In genomic region chr14:121060484-121060883, GRCm38 (mm10) we compare ENCODE assay signal across 21 mouse cellular contexts. TPM values are rescaled to one million over a fixed set of nuclear protein-coding genes. Genes with fewer than 3 reads are reported as not detected.
DNase-seq lines count a peak whose midpoint lies in the region; ATAC-seq and TF ChIP-seq lines count a peak whose summit lies in the region.
"Had no signal": no experiment of that assay in that cellular context is flagged by ENCODE, and none has a peak within 500 bp of the region (broad histone marks: within the 10 kb centered on the region; RNA-seq: fewer than 3 reads in every experiment).

No protein-coding gene starts in this region.

- no peak for TF ChIP-seq POLR2A in CH12.LX (IDR thresholded peaks at IDR 0.05; ENCODE audit: low read depth, low read length)

- dilution Hi-C loops in CH12.LX (cut with MboI; ENCODE audit: extremely low pct_ligation_motif_present, extremely low pct_unique_long_range_greater_than_20kb, low sequenced_read_pairs) = no loop called here

- H3K27me3 ChIP-seq in forebrain, postnatal 0 days (ENCODE audit: insufficient read depth, low read length) = no peaks in the 10 kb centered on the region
- H3K27me3 ChIP-seq in forebrain, embryonic 10.5 days (ENCODE audit: poor library complexity, severe bottlenecking) = no peaks in the 10 kb centered on the region
- no peaks in the 10 kb centered on the region for H3K27me3 ChIP-seq in CH12.LX (replicated peaks)
- H3K27me3 ChIP-seq: embryonic facial prominence, embryonic 13.5 days; embryonic facial prominence, embryonic 15.5 days had no signal

- no peak overlapping the region for H3K4me3 ChIP-seq in forebrain, postnatal 0 days (ENCODE audit: low read depth, low read length)
- no peak overlapping the region for H3K4me3 ChIP-seq in forebrain, embryonic 10.5 days
- no peak overlapping the region for H3K4me3 ChIP-seq in CH12.LX (replicated peaks in 1 of 3; ENCODE audit: low read depth in 2 of 3, low read length in 2 of 3, poor library complexity in 1 of 3)
- H3K4me3 ChIP-seq: embryonic facial prominence, embryonic 13.5 days; embryonic facial prominence, embryonic 15.5 days; erythroblast, embryonic 14.5 days had no signal

- no peaks in the 10 kb centered on the region for H3K79me2 ChIP-seq in CH12.LX (replicated peaks; ENCODE audit: control insufficient read depth, extremely low read depth, insufficient read depth, poor library complexity, severe bottlenecking)

- WGBS in forebrain, postnatal 0 days = 53% methylated on average over 11 of the region's 11 CpGs
- WGBS in forebrain, embryonic 10.5 days = 78% methylated on average over 11 of the region's 11 CpGs

- 0 out of 2 replicates have a peak overlapping the region, but pooled peaks have one; percentile 40 for H3K27ac ChIP-seq in forebrain, postnatal 0 days (ENCODE audit: low read depth, low read length)
- no peak overlapping the region for H3K27ac ChIP-seq in forebrain, embryonic 10.5 days
- H3K27ac ChIP-seq in CH12.LX (ENCODE audit: insufficient read depth, low read depth) = no peak overlapping the region
- H3K27ac ChIP-seq: embryonic facial prominence, embryonic 13.5 days; embryonic facial prominence, embryonic 15.5 days had no signal

- peaks cover 27% of the 10 kb centered on the region for H3K4me1 ChIP-seq in forebrain, postnatal 0 days (ENCODE audit: insufficient read depth)
- peaks cover 89% of the 10 kb centered on the region for H3K4me1 ChIP-seq in forebrain, embryonic 10.5 days
- H3K4me1 ChIP-seq in CH12.LX (ENCODE audit: control insufficient read depth in 1 of 2, insufficient read depth in 2 of 2) = peaks cover 0 to 52% of the 10 kb centered on the region in 2 experiments; a peak in 3 of 4 replicates

- TF ChIP-seq EP300 in CH12.LX (IDR thresholded peaks at IDR 0.05; ENCODE audit: low read length) = 0 out of 2 replicates have a peak, but pooled peaks have one; percentile 21

- DNase-seq in forebrain, postnatal 0 days = no peak
- no peak for DNase-seq in forebrain, embryonic 10.5 days (ENCODE audit: extremely low spot score, low spot score)
- peak; percentile 54 for DNase-seq in CH12.LX (ENCODE audit: extremely low read depth)
- DNase-seq in kidney, postnatal 4 days = no peak
- no peak for DNase-seq in left cerebral cortex, adult 9 months (ENCODE audit: low spot score in 2 of 2)
- DNase-seq: adrenal gland, adult 2 months; adrenal gland, postnatal 10 days; adrenal gland, postnatal 25 days; B cell, adult 2 months; cerebellum, adult 11 months; cerebellum, adult 18-20 months; cerebellum, adult 8-10 months; cerebellum, adult 9-11 months; cerebellum, postnatal 14 days; cerebellum, postnatal 36 days; embryo, embryonic 11 days had no signal

- TF ChIP-seq CTCF in forebrain, postnatal 0 days (IDR thresholded peaks at IDR 0.05; ENCODE audit: low read depth) = no peak
- TF ChIP-seq CTCF in CH12.LX (conservative IDR thresholded peaks at IDR 0.05 in 1 of 2, IDR thresholded peaks at IDR 0.05 in 1 of 2; ENCODE audit: low read depth in 2 of 2, low read length in 2 of 2) = no peak

- no peaks in the 10 kb centered on the region for H3K9me3 ChIP-seq in forebrain, postnatal 0 days (ENCODE audit: low read length)
- H3K9me3 ChIP-seq in forebrain, embryonic 10.5 days = no peaks in the 10 kb centered on the region
- H3K9me3 ChIP-seq in CH12.LX (replicated peaks; ENCODE audit: low read length) = no peaks in the 10 kb centered on the region
- H3K9me3 ChIP-seq: embryonic facial prominence, embryonic 13.5 days; embryonic facial prominence, embryonic 15.5 days had no signal

- TF ChIP-seq RAD21 in CH12.LX (IDR thresholded peaks at IDR 0.05; ENCODE audit: low read depth, low read length) = no peak

- in situ Hi-C loops in CH12.LX (cut with MboI; ENCODE audit: low pct_ligation_motif_present, low pct_unique_long_range_greater_than_20kb, low sequenced_read_pairs) = no loop called here

- ATAC-seq in forebrain, postnatal 0 days = no peak
- ATAC-seq: CD4-positive, CD25-positive, alpha-beta regulatory T cell, adult 4 months; forebrain, embryonic 14.5 days had no signal

- H3K4me2 ChIP-seq in forebrain, postnatal 0 days (ENCODE audit: low read depth) = no peak overlapping the region
- peak overlapping the region; percentile 80; the same call in 1 of the 2 replicates for H3K4me2 ChIP-seq in CH12.LX (ENCODE audit: insufficient read depth, low read depth, poor library complexity, severe bottlenecking)
- H3K4me2 ChIP-seq: embryonic facial prominence, embryonic 13.5 days; embryonic facial prominence, embryonic 15.5 days had no signal

- H3K9ac ChIP-seq in forebrain, postnatal 0 days = no peak overlapping the region
- H3K9ac ChIP-seq in CH12.LX (ENCODE audit: insufficient read depth, low read depth) = no peak overlapping the region
- H3K9ac ChIP-seq: embryonic facial prominence, embryonic 13.5 days; embryonic facial prominence, embryonic 15.5 days had no signal

- no peaks in the 10 kb centered on the region for H3K36me3 ChIP-seq in forebrain, postnatal 0 days (ENCODE audit: insufficient read depth)
- H3K36me3 ChIP-seq in forebrain, embryonic 10.5 days (replicated peaks) = peaks cover 14% of the 10 kb centered on the region
- H3K36me3 ChIP-seq in CH12.LX (replicated peaks in 1 of 2; ENCODE audit: control insufficient read depth in 1 of 2, insufficient read depth in 1 of 2, low read length in 1 of 2) = peaks cover 0 to 20% of the 10 kb centered on the region in 2 experiments
- H3K36me3 ChIP-seq: embryonic facial prominence, embryonic 15.5 days had no signal

TF ChIP-seq in CH12.LX, 34 proteins besides CTCF, POLR2A, EP300 and RAD21:
- TF ChIP-seq RCOR1 (conservative IDR thresholded peaks at IDR 0.05; ENCODE audit: low read depth, low read length) (no peak), SIN3A (IDR thresholded peaks at IDR 0.05; ENCODE audit: low read length) (peak; percentile 97), ETS1 (conservative IDR thresholded peaks at IDR 0.05; ENCODE audit: low read depth, low read length) (peak; percentile 93), MAZ (IDR thresholded peaks at IDR 0.05; ENCODE audit: low read depth, low read length) (no peak), BHLHE40 (IDR thresholded peaks at IDR 0.05; ENCODE audit: low read depth, low read length) (peak; percentile 63; the same call in 1 of the 2 replicates), MXI1 (IDR thresholded peaks at IDR 0.05; ENCODE audit: low read depth, low read length) (0 out of 2 replicates have a peak, but pooled peaks have one; percentile 46), ZNF384 (IDR thresholded peaks at IDR 0.05; ENCODE audit: low read depth, low read length) (peak; percentile 88)

RNA-seq across cellular contexts. Expression of gene Farp1, which starts 25.5 kb away (rescaled TPM):
- total RNA-seq in forebrain, postnatal 0 days (2014; rRNA removed) = 88.9 and 120 TPM in 2 replicates
- 31.6 and 48.3 TPM in 2 replicates for polyA plus RNA-seq in forebrain, postnatal 0 days (2015; fragmentation: Nextera tagmentation; extraction: Ambion mirVana)
- 21.7 and 22.9 TPM in 2 replicates for polyA plus RNA-seq in forebrain, embryonic 10.5 days (2016; fragmentation: Nextera tagmentation; extraction: Ambion mirVana)
- total RNA-seq in CH12.LX (2012; rRNA removed) = 2.5 TPM in 2 replicates
- total RNA-seq in CH12.LX (2014; rRNA removed) = 2.4 and 2.7 TPM in 2 replicates
- 9.5 and 10.3 TPM in 2 replicates for polyA plus RNA-seq in CH12.LX (2012; ENCODE audit: insufficient read length, low read depth)
- polyA plus RNA-seq: erythroblast, embryonic 14.5 days had no signal
